8 mouse cellular contexts compared by ENCODE assay signal in genomic region chr3:35937345-35937744, GRCm38 (mm10). TPM values are rescaled to one million over a fixed set of nuclear protein-coding genes. Genes with fewer than 3 reads are reported as not detected.
DNase-seq lines count a peak whose midpoint lies in the region; ATAC-seq and TF ChIP-seq lines count a peak whose summit lies in the region.
"Had no signal": no experiment of that assay in that cellular context is flagged by ENCODE, and none has a peak within 500 bp of the region (broad histone marks: within the 10 kb centered on the region; RNA-seq: fewer than 3 reads in every experiment).

Dcun1d1 (minus strand) TSS chr3:35937445.

- no peak for TF ChIP-seq CTCF in MEL (IDR thresholded peaks at IDR 0.05 in 2 of 3, conservative IDR thresholded peaks at IDR 0.05 in 1 of 3; ENCODE audit: control insufficient read depth in 1 of 3, insufficient read depth in 1 of 3, low read depth in 2 of 3, low read length in 3 of 3, poor library complexity in 1 of 3, severe bottlenecking in 1 of 3)

- no peak for TF ChIP-seq RAD21 in MEL (IDR thresholded peaks at IDR 0.05; ENCODE audit: low read depth, low read length)

- no peak within 1 kb of the TSS for H3K4me3 ChIP-seq in MEL (ENCODE audit: control insufficient read depth in 1 of 2, insufficient read depth in 1 of 2, low read depth in 2 of 2, low read length in 2 of 2)
- H3K4me3 ChIP-seq in forebrain, embryonic 15.5 days = no peak within 1 kb of the TSS
- no peak within 1 kb of the TSS for H3K4me3 ChIP-seq in hindbrain, embryonic 13.5 days
- H3K4me3 ChIP-seq in liver, embryonic 15.5 days (replicated peaks) = no peak within 1 kb of the TSS
- H3K4me3 ChIP-seq: erythroblast, embryonic 14.5 days had no signal

- H3K9me3 ChIP-seq in MEL (replicated peaks; ENCODE audit: insufficient read depth, low read length) = no peaks in the 10 kb centered on the region
- H3K9me3 ChIP-seq in forebrain, embryonic 15.5 days = no peaks in the 10 kb centered on the region
- no peaks in the 10 kb centered on the region for H3K9me3 ChIP-seq in hindbrain, embryonic 13.5 days
- no peaks in the 10 kb centered on the region for H3K9me3 ChIP-seq in liver, embryonic 15.5 days (replicated peaks)

- no peak within 1 kb of the TSS for H3K4me2 ChIP-seq in forebrain, embryonic 15.5 days (replicated peaks)
- no peak within 1 kb of the TSS for H3K4me2 ChIP-seq in hindbrain, embryonic 13.5 days
- H3K4me2 ChIP-seq in liver, embryonic 15.5 days = no peak within 1 kb of the TSS

- H3K36me3 ChIP-seq in MEL (ENCODE audit: control insufficient read depth in 1 of 2, insufficient read depth in 2 of 2, low read length in 2 of 2) = peaks cover 0 to 17% of the 10 kb centered on the region in 2 experiments; a peak in 2 of 4 replicates
- no peaks in the 10 kb centered on the region for H3K36me3 ChIP-seq in forebrain, embryonic 15.5 days
- H3K36me3 ChIP-seq in hindbrain, embryonic 13.5 days = no peaks in the 10 kb centered on the region
- peaks cover 19% of the 10 kb centered on the region for H3K36me3 ChIP-seq in liver, embryonic 15.5 days (replicated peaks)

- peaks cover 25% of the 10 kb centered on the region for H3K79me2 ChIP-seq in MEL (ENCODE audit: control insufficient read depth, insufficient read depth, low read length, poor library complexity)

- TF ChIP-seq EP300 in MEL (IDR thresholded peaks at IDR 0.05; ENCODE audit: low read depth in 1 of 2, low read length in 2 of 2) = no peak

- WGBS in forebrain, embryonic 15.5 days = 94% methylated on average over 6 of the region's 6 CpGs
- 92% methylated on average over 6 of the region's 6 CpGs for WGBS in hindbrain, embryonic 13.5 days
- WGBS in liver, embryonic 15.5 days (ENCODE audit: insufficient replicate concordance) = 81% methylated on average over 6 of the region's 6 CpGs

- peaks cover 0 to 8% of the 10 kb centered on the region in 2 experiments for H3K4me1 ChIP-seq in MEL (ENCODE audit: control insufficient read depth in 1 of 2, insufficient read depth in 2 of 2, low read length in 2 of 2)
- H3K4me1 ChIP-seq in forebrain, embryonic 15.5 days = peaks cover 10% of the 10 kb centered on the region
- H3K4me1 ChIP-seq in hindbrain, embryonic 13.5 days (replicated peaks) = peaks cover 12% of the 10 kb centered on the region
- H3K4me1 ChIP-seq in liver, embryonic 15.5 days (replicated peaks) = peaks cover 27% of the 10 kb centered on the region

- no peak for ATAC-seq in CD4-positive, CD25-positive, alpha-beta regulatory T cell, adult 4 months
- no peak for ATAC-seq in forebrain, embryonic 15.5 days (replicated peaks)
- ATAC-seq in hindbrain, embryonic 13.5 days (ENCODE audit: low FRiP score) = no peak
- no peak for ATAC-seq in liver, embryonic 15.5 days (ENCODE audit: insufficient read depth)

- no peak for DNase-seq in MEL (ENCODE audit: low read depth, low spot score)
- no peak for DNase-seq in cerebellum, adult 9-11 months
- no peak for DNase-seq in right cerebral cortex, postnatal 4 days

- no peaks in the 10 kb centered on the region for H3K27me3 ChIP-seq in MEL (ENCODE audit: control insufficient read depth in 1 of 2, insufficient read depth in 2 of 2, low read length in 2 of 2)
- no peaks in the 10 kb centered on the region for H3K27me3 ChIP-seq in forebrain, embryonic 15.5 days
- no peaks in the 10 kb centered on the region for H3K27me3 ChIP-seq in hindbrain, embryonic 13.5 days
- H3K27me3 ChIP-seq in liver, embryonic 15.5 days = no peaks in the 10 kb centered on the region

- no peak for TF ChIP-seq POLR2A in MEL (IDR thresholded peaks at IDR 0.05; ENCODE audit: control insufficient read depth in 1 of 2, insufficient read depth in 1 of 2, low read depth in 1 of 2, low read length in 2 of 2, poor library complexity in 1 of 2)

- no peak within 1 kb of the TSS for H3K27ac ChIP-seq in MEL (ENCODE audit: control insufficient read depth, low read depth, low read length)
- H3K27ac ChIP-seq in forebrain, embryonic 15.5 days (replicated peaks) = no peak within 1 kb of the TSS
- H3K27ac ChIP-seq in hindbrain, embryonic 13.5 days = no peak within 1 kb of the TSS
- H3K27ac ChIP-seq in liver, embryonic 15.5 days (replicated peaks) = no peak within 1 kb of the TSS

- H3K9ac ChIP-seq in MEL (ENCODE audit: control insufficient read depth, low read depth, low read length, poor library complexity, severe bottlenecking) = no peak within 1 kb of the TSS
- no peak within 1 kb of the TSS for H3K9ac ChIP-seq in forebrain, embryonic 15.5 days (replicated peaks)
- H3K9ac ChIP-seq in hindbrain, embryonic 13.5 days = no peak within 1 kb of the TSS
- H3K9ac ChIP-seq in liver, embryonic 15.5 days = no peak within 1 kb of the TSS

TF ChIP-seq in MEL, 35 proteins besides CTCF, POLR2A, EP300 and RAD21:
- TF ChIP-seq GATA1 (IDR thresholded peaks at IDR 0.05; ENCODE audit: low read depth, low read length) = no peak
- TF ChIP-seq TCF12 (IDR thresholded peaks at IDR 0.05; ENCODE audit: low read depth, low read length) = no peak
- no peak for TF ChIP-seq NELFE (IDR thresholded peaks at IDR 0.05; ENCODE audit: low read depth, low read length)
- TF ChIP-seq CHD2 (IDR thresholded peaks at IDR 0.05; ENCODE audit: low read length) = no peak

RNA-seq across cellular contexts. Expression of gene Dcun1d1, which starts in this region (rescaled TPM):
- polyA plus RNA-seq in CD4-positive, CD25-positive, alpha-beta regulatory T cell, adult 4 months (2017; shearing (Covaris generic)) = 100 to 1,000 TPM in 1 of 2 experiments, 10 to 100 TPM in 1; 95.9 to 129 TPM
- total RNA-seq in MEL (2012; rRNA removed) = 35.1 and 37.7 TPM in 2 replicates
- polyA plus RNA-seq in MEL (2012; ENCODE audit: insufficient read depth in 1 of 2, insufficient read length in 2 of 2, low read depth in 1 of 2, low replicate concordance in 2 of 2, missing spikeins in 1 of 2) = 10 to 100 TPM; 20.8 to 32.7 TPM
- 115 and 118 TPM in 2 replicates for polyA plus RNA-seq in forebrain, embryonic 15.5 days (2015; fragmentation: Nextera tagmentation; extraction: Ambion mirVana)
- polyA plus RNA-seq in hindbrain, embryonic 13.5 days (2015; fragmentation: Nextera tagmentation; extraction: Ambion mirVana) = 103 and 111 TPM in 2 replicates
- polyA plus RNA-seq in liver, embryonic 15.5 days (2015; fragmentation: Nextera tagmentation; extraction: Ambion mirVana) = 85.6 and 91.5 TPM in 2 replicates
